Mouse (Mus musculus) cerebellum, adult 18-20 months (tissue): ENCODE results near the gene Arfgap1.

Experiments used
- DNase-seq, 2 experiments: peaks; one replicate each; pipeline ENCODE4 v3.0.0; 2021

Gene Arfgap1

GRCm38 (mm10) chr2:180987001-180987400 lies 20.0 kb downstream of the Arfgap1 start:
- no peak for DNase-seq

- DNase-seq = no peak
Observed at GRCm38 (mm10) chr2:180987432-180988030, 20.5 kb downstream of the Arfgap1 start.

GRCm38 (mm10) chr2:180988347-180988913 lies 21.4 kb downstream of the Arfgap1 start:
- no peak for DNase-seq

- no peak for DNase-seq
Observed at GRCm38 (mm10) chr2:180988948-180989347, 21.9 kb downstream of the Arfgap1 start.

GRCm38 (mm10) chr2:180990347-180990746 lies 23.3 kb downstream of the Arfgap1 start:
- no peak for DNase-seq

GRCm38 (mm10) chr2:180994360-180994759 lies 27.3 kb downstream of the Arfgap1 start:
- no peak for DNase-seq

- no peak for DNase-seq
Observed at GRCm38 (mm10) chr2:180995457-180995856, 28.4 kb downstream of the Arfgap1 start.

- DNase-seq = peak; percentile 56 to 63
Observed at GRCm38 (mm10) chr2:180996436-180996835, 29.4 kb downstream of the Arfgap1 start.

- DNase-seq = no peak
Observed at GRCm38 (mm10) chr2:180996905-180997304, 29.9 kb downstream of the Arfgap1 start.

GRCm38 (mm10) chr2:181007054-181007453 lies 40.0 kb downstream of the Arfgap1 start:
- no peak for DNase-seq

GRCm38 (mm10) chr2:181008339-181008738 lies 41.3 kb downstream of the Arfgap1 start:
- DNase-seq = no peak

GRCm38 (mm10) chr2:181031406-181031934 lies 64.4 kb downstream of the Arfgap1 start:
- no peak for DNase-seq
